Mouse (Mus musculus) limb, embryonic 14.5 days (tissue): ENCODE measurements around the gene Rgs18. TPM values are rescaled to one million over a fixed set of nuclear protein-coding genes. Genes with fewer than 3 reads are reported as not detected.

Experiments
- ATAC-seq: fragments of 200-750 bp; cut with Nextera tagmentation; 2 replicates; pipeline ENCODE4 v1.8.0; 2017; ENCODE audit warnings: low read depth, moderate number of reproducible peaks, moderate TSS enrichment; ENCODE audit not compliant: low FRiP score
- DNase-seq: peaks from one replicate; pipeline ENCODE4 v3.0.0-alpha.2; 2015; ENCODE audit warnings: low spot score
- H3K27ac ChIP-seq: fragments of 300-500 bp; sonication (generic); replicated peaks from 2 replicates; pipeline ENCODE4 v1.5.1; 2014; ENCODE audit warnings: low read depth, mild to moderate bottlenecking, low read length, moderate library complexity, mixed read lengths
- H3K27me3 ChIP-seq: fragments of 300-500 bp; sonication (generic); 2 replicates; pipeline ENCODE4 v1.6.1; 2014; ENCODE audit warnings: low read length, mixed read lengths; ENCODE audit not compliant: control insufficient read depth, insufficient read depth
- H3K36me3 ChIP-seq: fragments of 300-500 bp; sonication (generic); 2 replicates; pipeline ENCODE4 v1.6.1; 2014; ENCODE audit warnings: mild to moderate bottlenecking, low read length, moderate library complexity, mixed read lengths; ENCODE audit not compliant: control insufficient read depth, insufficient read depth
- H3K4me1 ChIP-seq: fragments of 300-500 bp; sonication (generic); 2 replicates; pipeline ENCODE4 v1.6.1; 2014; ENCODE audit warnings: antibody characterized with exemption, low read length, mixed read lengths; ENCODE audit not compliant: control insufficient read depth, insufficient read depth
- H3K4me2 ChIP-seq: fragments of 300-500 bp; sonication (generic); replicated peaks from 2 replicates; pipeline ENCODE4 v1.6.1; 2014; ENCODE audit warnings: low read depth, mild to moderate bottlenecking, low read length, moderate library complexity; ENCODE audit not compliant: severe bottlenecking
- H3K4me3 ChIP-seq: fragments of 300-500 bp; sonication (generic); replicated peaks from 2 replicates; pipeline ENCODE4 v1.5.1; 2014; ENCODE audit warnings: low read length
- H3K9ac ChIP-seq: fragments of 300-500 bp; sonication (generic); 2 replicates; pipeline ENCODE4 v1.6.1; 2014; ENCODE audit warnings: mild to moderate bottlenecking, low read depth, low read length, moderate library complexity; ENCODE audit not compliant: severe bottlenecking
- H3K9me3 ChIP-seq: fragments of 300-500 bp; sonication (generic); 2 replicates; pipeline ENCODE4 v1.6.1; 2016; ENCODE audit warnings: low read length; ENCODE audit not compliant: control insufficient read depth
- POLR2A ChIP-seq: fragments of 200-500 bp; IDR thresholded peaks from 2 replicates; pipeline ENCODE4 v1.8.0; 2012; ENCODE audit warnings: inconsistent platforms, mild to moderate bottlenecking, moderate library complexity, borderline replicate concordance; ENCODE audit not compliant: insufficient read depth, insufficient read length; ENCODE audit errors: extremely low read depth
- WGBS: fragments of 180-500 bp; shearing (Covaris S2); extraction: QIAGEN DNeasy Blood & Tissue Kit; methylation state at CpG from one replicate; pipeline ENCODE4 v1.1.7; 2014; 5-methylcytosine and 5-hydroxymethylcytosine counted together
- polyA plus RNA-seq, 2 experiments: library from polyadenylated mRNA; depleted of rRNA in 1 of 2; stranded (reverse) in 1 of 2; unstranded in 1 of 2; fragments of >200 nt; fragmentation: Nextera tagmentation in 1 of 2; extraction: Ambion mirVana in 1 of 2; gene quantifications; 2 replicates each; pipeline versions ENCODE4 v1.2.1 to v1.2.3; 2012 to 2014

The Rgs18 gene
- polyA plus RNA-seq, 2 experiments = 1.8 to 4.8 TPM

DNA sequence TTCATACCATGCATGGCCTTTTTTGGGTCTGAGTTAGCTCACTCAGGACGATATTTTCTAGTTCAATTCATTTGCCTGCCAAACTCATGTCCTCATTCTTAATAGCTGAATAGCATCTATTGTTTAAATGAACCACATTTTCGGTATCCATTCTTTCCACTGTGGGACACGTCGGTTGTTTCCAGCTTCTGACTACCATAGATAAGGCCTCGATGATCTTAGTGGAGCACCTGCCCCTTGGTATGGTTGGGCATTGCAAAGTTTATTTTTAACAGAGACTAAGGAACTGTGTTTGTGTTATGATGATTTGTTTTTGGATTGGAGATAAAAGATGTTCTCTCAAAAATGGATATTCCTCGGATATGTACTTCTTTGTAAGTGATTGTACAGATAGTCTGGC lies 37.5 kb downstream of the Rgs18 start:
- H3K27me3 ChIP-seq = no peaks in the 10 kb centered on the region
- no peaks in the 10 kb centered on the region for H3K36me3 ChIP-seq
- no peaks in the 10 kb centered on the region for H3K4me1 ChIP-seq
- ATAC-seq = no peak
- no peak for TF ChIP-seq POLR2A
- WGBS = 89% methylated on average over 6 of the region's 6 CpGs
- H3K4me2 ChIP-seq = no peak overlapping the region
- H3K9me3 ChIP-seq = no peaks in the 10 kb centered on the region
- no peak overlapping the region for H3K4me3 ChIP-seq
- no peak overlapping the region for H3K9ac ChIP-seq
- no peak overlapping the region for H3K27ac ChIP-seq
- DNase-seq = no peak

GRCm38 (mm10) chr1:144720736-144721135 lies 54.5 kb downstream of the Rgs18 start:
- Histone ChIP-seq H3K4me2 (no peak overlapping the region), H3K36me3 (no peaks in the 10 kb centered on the region), H3K9ac (no peak overlapping the region), H3K27me3 (no peaks in the 10 kb centered on the region), H3K4me1 (no peaks in the 10 kb centered on the region), H3K27ac (no peak overlapping the region), H3K4me3 (no peak overlapping the region), H3K9me3 (no peaks in the 10 kb centered on the region)
- TF ChIP-seq POLR2A = no peak
- 86% methylated on average over 4 of the region's 4 CpGs for WGBS
- ATAC-seq (no peak), DNase-seq (no peak)

DNA sequence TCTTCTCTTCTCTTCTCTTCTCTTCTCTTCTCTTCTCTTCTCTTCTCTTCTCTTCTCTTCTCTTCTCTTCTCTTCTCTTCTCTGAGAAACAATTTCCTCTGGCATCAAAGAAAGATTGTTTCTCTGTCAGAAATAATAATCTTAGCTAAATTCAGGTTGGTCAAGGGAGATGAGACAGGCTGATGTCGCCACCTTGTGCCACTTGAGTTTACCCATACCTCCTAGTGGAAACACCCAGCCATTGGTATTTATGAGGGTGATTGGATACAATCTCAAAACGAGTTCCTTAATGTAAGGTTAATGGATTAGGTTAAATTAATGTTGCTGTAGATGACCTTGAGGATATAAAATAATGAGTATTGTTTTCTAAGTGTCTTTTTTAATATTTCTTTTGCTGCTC lies 70.9 kb downstream of the Rgs18 start:
- no peak overlapping the region for H3K4me3 ChIP-seq
- 50% methylated on average over 2 of the region's 2 CpGs for WGBS
- H3K27me3 ChIP-seq = no peaks in the 10 kb centered on the region
- H3K9me3 ChIP-seq = no peaks in the 10 kb centered on the region
- TF ChIP-seq POLR2A = no peak
- H3K36me3 ChIP-seq = no peaks in the 10 kb centered on the region
- H3K9ac ChIP-seq = no peak overlapping the region
- no peak overlapping the region for H3K27ac ChIP-seq
- no peaks in the 10 kb centered on the region for H3K4me1 ChIP-seq
- ATAC-seq (no peak), DNase-seq (no peak)
- H3K4me2 ChIP-seq = no peak overlapping the region

Other genes with a start within 250 kb of the Rgs18 start
- not detected in 2 replicates for gene Rgs21, start 207.8 kb downstream of the Rgs18 start, polyA plus RNA-seq (2012; rRNA removed)
- not detected in 2 replicates for gene Rgs21, start 207.8 kb downstream of the Rgs18 start, polyA plus RNA-seq (2014; fragmentation: Nextera tagmentation; extraction: Ambion mirVana)